Mouse (Mus musculus): ENCODE measurements around the gene Ist1. TPM values are rescaled to one million over a fixed set of nuclear protein-coding genes. Genes with fewer than 3 reads are reported as not detected.

Gene Ist1
- polyA plus RNA-seq, 1 experiment from 2014 or later: 96.0 TPM

DNA sequence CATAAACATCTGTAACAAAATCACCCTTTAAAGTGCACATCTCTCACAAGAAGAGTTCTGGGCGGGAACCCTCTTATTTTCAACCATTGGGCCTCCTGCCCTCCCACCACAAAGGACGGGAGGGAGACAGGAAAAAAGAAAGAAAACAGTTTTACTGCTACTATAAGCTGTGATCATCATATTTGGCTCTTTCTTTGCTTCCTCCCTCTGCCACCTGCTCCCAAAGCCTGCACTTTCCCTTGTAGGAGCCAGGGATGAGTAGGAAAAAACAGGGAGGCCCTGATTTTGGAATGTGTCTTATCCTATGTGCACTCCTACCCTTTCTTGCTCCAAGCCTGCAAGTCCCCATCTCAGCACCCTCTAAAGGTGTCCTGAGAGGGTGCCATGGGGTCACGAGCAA is 38.0 kb upstream of the Ist1 start:
- DNase-seq (ENCODE audit: low spot score): no peak
- Histone ChIP-seq H3K27ac (replicated peaks) (no peak overlapping the region), H3K27me3 (ENCODE audit: control insufficient read depth, insufficient read depth, low read length) (no peaks in the 10 kb centered on the region), H3K4me1 (replicated peaks; ENCODE audit: control insufficient read depth, insufficient read depth) (peaks cover 1% of the 10 kb centered on the region; the same call in 1 of the 2 replicates), H3K4me2 (replicated peaks; ENCODE audit: low read depth) (no peak overlapping the region), H3K36me3 (ENCODE audit: control insufficient read depth, insufficient read depth, low read length) (peaks cover 12% of the 10 kb centered on the region), H3K9ac (ENCODE audit: low read length) (no peak overlapping the region), H3K9me3 (ENCODE audit: control insufficient read depth, low read length) (no peaks in the 10 kb centered on the region), H3K4me3 (ENCODE audit: low read depth, low read length) (no peak overlapping the region)
- ATAC-seq (ENCODE audit: low FRiP score, low TSS enrichment): no peak
- no peak for TF ChIP-seq CTCF (IDR thresholded peaks at IDR 0.05; ENCODE audit: low read depth)
- no peak for TF ChIP-seq EP300 (optimal IDR thresholded peaks at IDR 0.05)
- 86% methylated on average over 3 of the region's 3 CpGs for WGBS

DNA sequence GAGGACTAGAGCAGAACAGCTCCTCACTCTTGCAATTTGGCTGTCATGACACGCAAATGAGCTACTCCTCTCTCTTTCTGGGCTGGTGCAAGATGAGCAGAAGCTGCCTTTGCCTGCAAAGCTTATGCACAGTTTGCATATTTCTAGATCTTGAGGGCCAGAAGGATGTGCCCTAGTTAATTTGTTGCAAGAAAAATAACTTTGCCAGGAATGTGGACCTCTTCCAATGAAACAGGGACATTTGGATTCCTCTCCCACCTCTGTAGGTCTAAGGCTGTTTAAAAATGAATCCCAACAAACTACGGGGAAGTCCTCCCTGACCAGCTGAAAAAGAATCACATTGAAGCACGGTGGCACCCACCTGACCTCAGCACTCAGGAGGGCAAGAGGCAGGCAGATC is 32.0 kb upstream of the Ist1 start:
- H3K4me3 ChIP-seq (ENCODE audit: low read depth, low read length): no peak overlapping the region
- no peak overlapping the region for H3K4me2 ChIP-seq (replicated peaks; ENCODE audit: low read depth)
- no peak for ATAC-seq (ENCODE audit: low FRiP score, low TSS enrichment)
- DNase-seq (ENCODE audit: low spot score): no peak
- no peak overlapping the region for H3K9ac ChIP-seq (ENCODE audit: low read length)
- 84% methylated on average over 3 of the region's 3 CpGs for WGBS
- no peaks in the 10 kb centered on the region for H3K27me3 ChIP-seq (ENCODE audit: control insufficient read depth, insufficient read depth, low read length)
- TF ChIP-seq CTCF (IDR thresholded peaks at IDR 0.05; ENCODE audit: low read depth) (no peak), EP300 (optimal IDR thresholded peaks at IDR 0.05) (no peak)
- no peaks in the 10 kb centered on the region for H3K9me3 ChIP-seq (ENCODE audit: control insufficient read depth, low read length)
- no peak overlapping the region for H3K27ac ChIP-seq (replicated peaks)
- H3K36me3 ChIP-seq (ENCODE audit: control insufficient read depth, insufficient read depth, low read length): peaks cover 34% of the 10 kb centered on the region
- H3K4me1 ChIP-seq (replicated peaks; ENCODE audit: control insufficient read depth, insufficient read depth): no peaks in the 10 kb centered on the region

DNA sequence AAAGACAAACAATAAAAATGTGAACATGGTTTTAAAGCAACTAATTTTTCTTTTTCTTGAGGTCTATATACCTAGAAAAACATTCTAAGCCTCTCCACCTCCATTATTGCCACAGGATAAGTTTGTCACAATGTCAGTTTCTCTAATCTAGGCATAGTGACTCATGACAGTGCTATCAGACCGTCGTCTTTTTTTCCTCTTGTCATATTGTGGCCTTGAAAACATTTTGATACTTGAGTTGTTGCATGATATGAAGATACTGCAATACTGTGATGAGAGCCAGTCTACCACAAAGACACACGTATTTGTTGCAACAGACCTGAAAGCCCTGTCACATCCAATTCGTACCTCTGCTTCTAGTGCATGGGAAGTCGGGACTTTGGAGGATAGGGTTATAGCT is 21.9 kb upstream of the Ist1 start:
- H3K27ac ChIP-seq (replicated peaks): no peak overlapping the region
- no peak for DNase-seq (ENCODE audit: low spot score)
- H3K36me3 ChIP-seq (ENCODE audit: control insufficient read depth, insufficient read depth, low read length): peaks cover 30% of the 10 kb centered on the region
- H3K9ac ChIP-seq (ENCODE audit: low read length): no peak overlapping the region
- H3K27me3 ChIP-seq (ENCODE audit: control insufficient read depth, insufficient read depth, low read length): no peaks in the 10 kb centered on the region
- H3K4me2 ChIP-seq (replicated peaks; ENCODE audit: low read depth): no peak overlapping the region
- H3K4me3 ChIP-seq (ENCODE audit: low read depth, low read length): no peak overlapping the region
- no peak for TF ChIP-seq CTCF (IDR thresholded peaks at IDR 0.05; ENCODE audit: low read depth)
- no peak for TF ChIP-seq EP300 (optimal IDR thresholded peaks at IDR 0.05)
- no peak for ATAC-seq (ENCODE audit: low FRiP score, low TSS enrichment)
- 82% methylated on average over 5 of the region's 5 CpGs for WGBS
- H3K4me1 ChIP-seq (replicated peaks; ENCODE audit: control insufficient read depth, insufficient read depth): no peaks in the 10 kb centered on the region
- H3K9me3 ChIP-seq (ENCODE audit: control insufficient read depth, low read length): no peaks in the 10 kb centered on the region

DNA sequence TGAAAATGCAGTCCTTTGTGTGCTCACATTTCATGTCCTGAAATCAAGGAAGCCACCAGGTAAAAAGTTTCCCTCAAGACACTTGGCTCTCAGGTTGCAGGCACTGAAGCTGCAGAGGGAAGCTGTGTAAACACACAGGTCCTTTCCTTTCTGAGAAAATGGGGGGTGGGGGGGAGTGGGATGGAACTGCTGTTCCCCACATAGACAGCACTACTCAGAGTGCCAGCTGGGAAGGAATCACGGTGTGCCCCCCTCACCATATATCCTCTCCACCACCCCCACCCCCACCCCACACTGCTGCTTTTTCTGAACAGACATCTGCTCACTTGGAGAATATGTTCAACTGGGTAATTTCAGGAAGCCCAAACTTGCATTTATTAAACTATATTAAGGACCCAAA is 19.5 kb upstream of the Ist1 start:
- 79% methylated on average over 1 of the region's 1 CpGs for WGBS
- peaks cover 30% of the 10 kb centered on the region for H3K36me3 ChIP-seq (ENCODE audit: control insufficient read depth, insufficient read depth, low read length)

DNA sequence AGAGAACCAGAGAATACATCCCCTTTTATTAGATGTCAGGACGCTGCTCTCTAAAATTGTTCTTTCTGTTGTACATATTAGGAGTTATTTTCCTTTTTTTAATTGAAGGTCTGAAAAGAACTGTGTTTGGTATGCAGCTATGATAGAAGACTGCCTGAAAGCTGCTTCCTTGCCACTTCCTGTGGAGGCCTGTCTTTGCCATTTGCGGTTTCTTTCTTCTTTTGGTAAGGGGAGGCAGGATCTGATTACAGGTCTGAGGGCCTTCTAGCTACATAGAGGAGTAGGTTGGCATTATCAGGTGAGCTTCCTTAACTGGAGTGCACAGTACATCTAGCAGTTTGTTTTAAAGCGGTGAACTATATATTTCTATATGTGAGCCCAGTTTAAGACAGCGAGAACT is 14.9 kb upstream of the Ist1 start:
- WGBS: 95% methylated on average over 4 of the region's 4 CpGs

More for the DNA sequence above, 19.5 kb upstream of the Ist1 start:
- H3K9me3 ChIP-seq (ENCODE audit: control insufficient read depth, low read length): no peaks in the 10 kb centered on the region
- DNase-seq (ENCODE audit: low spot score) (no peak), ATAC-seq (ENCODE audit: low FRiP score, low TSS enrichment) (no peak)
- H3K27me3 ChIP-seq (ENCODE audit: control insufficient read depth, insufficient read depth, low read length): no peaks in the 10 kb centered on the region
- no peak overlapping the region for H3K9ac ChIP-seq (ENCODE audit: low read length)
- H3K4me3 ChIP-seq (ENCODE audit: low read depth, low read length): no peak overlapping the region
- no peak overlapping the region for H3K4me2 ChIP-seq (replicated peaks; ENCODE audit: low read depth)
- H3K4me1 ChIP-seq (replicated peaks; ENCODE audit: control insufficient read depth, insufficient read depth): no peaks in the 10 kb centered on the region
- TF ChIP-seq CTCF (IDR thresholded peaks at IDR 0.05; ENCODE audit: low read depth): no peak
- TF ChIP-seq EP300 (optimal IDR thresholded peaks at IDR 0.05): no peak
- no peak overlapping the region for H3K27ac ChIP-seq (replicated peaks)

DNA sequence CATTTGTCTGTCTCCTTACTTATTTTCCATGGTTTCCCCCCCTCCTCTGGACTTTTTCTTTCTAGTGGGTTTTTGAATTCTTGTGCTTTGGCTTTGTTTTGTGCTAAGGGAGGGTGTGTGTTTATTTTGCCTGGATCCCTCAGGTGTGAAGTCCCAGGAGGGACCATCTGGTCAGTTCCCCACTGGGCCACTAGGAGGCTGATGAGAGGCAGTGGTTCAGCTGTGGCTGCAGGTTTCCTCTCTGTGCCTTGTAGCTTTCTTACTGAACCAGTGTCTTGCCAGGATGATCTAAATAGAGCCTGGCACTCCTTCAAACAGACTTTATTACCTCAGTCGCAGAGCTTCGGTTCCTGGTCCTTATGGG is 13.8 kb upstream of the Ist1 start:
- H3K4me2 ChIP-seq (replicated peaks; ENCODE audit: low read depth): peak overlapping the region; percentile 77
- H3K27me3 ChIP-seq (ENCODE audit: control insufficient read depth, insufficient read depth, low read length): no peaks in the 10 kb centered on the region
- H3K4me3 ChIP-seq (ENCODE audit: low read depth, low read length): peak overlapping the region; percentile 96
- TF ChIP-seq CTCF (IDR thresholded peaks at IDR 0.05; ENCODE audit: low read depth): peak; percentile 88
- TF ChIP-seq EP300 (optimal IDR thresholded peaks at IDR 0.05): no peak
- H3K36me3 ChIP-seq (ENCODE audit: control insufficient read depth, insufficient read depth, low read length): peaks cover 9% of the 10 kb centered on the region
- 11% methylated on average over 2 of the region's 2 CpGs for WGBS
- peak; percentile 71 for ATAC-seq (ENCODE audit: low FRiP score, low TSS enrichment)
- no peak overlapping the region for H3K27ac ChIP-seq (replicated peaks)
- H3K9ac ChIP-seq (ENCODE audit: low read length): no peak overlapping the region
- peak; percentile 88 for DNase-seq (ENCODE audit: low spot score)
- no peaks in the 10 kb centered on the region for H3K4me1 ChIP-seq (replicated peaks; ENCODE audit: control insufficient read depth, insufficient read depth)
- H3K9me3 ChIP-seq (ENCODE audit: control insufficient read depth, low read length): no peaks in the 10 kb centered on the region

More for the DNA sequence above, 14.9 kb upstream of the Ist1 start:
- Histone ChIP-seq H3K4me1 (replicated peaks; ENCODE audit: control insufficient read depth, insufficient read depth) (no peaks in the 10 kb centered on the region), H3K9ac (ENCODE audit: low read length) (no peak overlapping the region), H3K36me3 (ENCODE audit: control insufficient read depth, insufficient read depth, low read length) (peaks cover 12% of the 10 kb centered on the region), H3K27me3 (ENCODE audit: control insufficient read depth, insufficient read depth, low read length) (no peaks in the 10 kb centered on the region), H3K4me3 (ENCODE audit: low read depth, low read length) (no peak overlapping the region), H3K9me3 (ENCODE audit: control insufficient read depth, low read length) (no peaks in the 10 kb centered on the region), H3K27ac (replicated peaks) (no peak overlapping the region), H3K4me2 (replicated peaks; ENCODE audit: low read depth) (no peak overlapping the region)
- DNase-seq (ENCODE audit: low spot score) (no peak), ATAC-seq (ENCODE audit: low FRiP score, low TSS enrichment) (no peak)
- TF ChIP-seq EP300 (optimal IDR thresholded peaks at IDR 0.05) (no peak), CTCF (IDR thresholded peaks at IDR 0.05; ENCODE audit: low read depth) (no peak)
